Mouse (Mus musculus): ENCODE measurements at regions not wholly inside any gene's neighbourhood (a gene's known extent, or its start where the extent isn't known, plus 50 kb on each side); places are given as distances from the start of the nearest gene placed in this dataset.

GRCm38 (mm10) chr1:181299826-181300225, 52.6 kb upstream of the Cnih3 start:
- DNase-seq (ENCODE audit: low spot score) = no peak

- DNase-seq (ENCODE audit: low spot score) = no peak
Observed at GRCm38 (mm10) chr1:181302151-181302550, 50.3 kb upstream of the Cnih3 start.
